Mouse (Mus musculus) frontal cortex, postnatal 14 days (tissue): Measurements from ENCODE around the gene Csrp3.
A peak's percentile ranks its signal among the peaks of the same experiment; 100 is the strongest.

Experiments
- DNase-seq, 2 experiments: peaks; one replicate each; pipeline ENCODE4 v3.0.0; 2022; ENCODE audit warnings: low spot score in 2 of 2

The Csrp3 gene

DNA sequence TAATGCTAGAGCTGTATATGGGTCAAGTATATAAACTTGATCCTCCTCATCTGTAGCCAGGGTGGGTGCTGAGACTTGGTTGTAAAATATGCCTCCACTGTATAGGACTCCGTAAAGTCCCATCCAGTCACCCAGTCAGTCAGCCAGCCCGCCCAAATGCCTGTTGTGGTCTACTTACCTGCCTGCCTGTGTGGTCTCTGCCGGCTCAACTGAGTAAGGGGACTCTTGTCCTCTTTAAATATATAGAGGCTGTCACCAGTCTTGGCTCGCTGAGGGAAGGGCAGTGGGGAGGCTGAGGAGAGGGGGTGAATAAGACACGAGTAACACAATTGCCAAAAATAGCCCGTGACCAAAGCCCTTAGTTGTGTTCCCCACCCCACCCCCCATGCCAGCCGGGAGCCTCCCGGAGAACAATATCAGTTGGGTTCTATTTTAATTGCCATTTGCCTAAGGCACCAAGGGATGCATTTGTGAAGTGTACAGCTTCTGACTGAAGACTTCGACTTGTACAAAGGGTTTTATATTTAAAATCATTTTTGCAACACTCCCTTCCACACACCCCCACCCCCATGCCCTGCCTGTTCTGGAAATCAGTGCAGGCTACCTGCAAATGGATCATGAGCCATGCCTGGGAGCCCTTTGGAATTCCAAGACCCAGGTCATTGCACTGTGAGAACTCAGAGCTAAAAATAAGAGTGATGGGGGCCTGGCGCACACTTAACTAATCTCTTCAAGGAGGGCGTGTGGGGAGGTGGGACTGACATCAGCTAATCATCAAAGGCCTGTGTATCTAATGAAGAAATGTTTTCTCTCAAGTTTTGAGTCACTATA lies at the start of gene Csrp3:
Gene Csrp3 (minus strand): TSS at position 214 of the 831 bp plus-strand sequence.
- DNase-seq: no peak

DNA sequence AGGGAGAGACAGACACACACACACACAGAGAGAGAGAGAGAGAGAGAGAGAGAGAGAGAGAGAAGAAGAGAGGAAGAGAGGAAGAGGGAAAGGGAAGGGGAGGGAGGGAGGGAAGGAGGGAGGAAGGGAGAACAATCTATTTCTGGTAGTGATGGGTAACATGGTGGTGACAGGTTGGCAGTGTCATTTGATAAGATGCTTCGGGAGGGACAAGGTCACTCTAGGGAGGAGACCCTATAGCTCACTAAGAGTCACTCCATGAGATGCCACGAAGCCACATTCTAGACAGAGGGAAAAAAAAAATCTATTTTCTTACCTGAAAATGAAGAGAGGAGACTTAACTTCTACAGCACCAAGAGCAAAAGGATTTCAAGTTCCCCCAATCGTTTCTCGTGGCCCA lies 48.2 kb upstream of the Csrp3 start:
- DNase-seq: no peak

DNA sequence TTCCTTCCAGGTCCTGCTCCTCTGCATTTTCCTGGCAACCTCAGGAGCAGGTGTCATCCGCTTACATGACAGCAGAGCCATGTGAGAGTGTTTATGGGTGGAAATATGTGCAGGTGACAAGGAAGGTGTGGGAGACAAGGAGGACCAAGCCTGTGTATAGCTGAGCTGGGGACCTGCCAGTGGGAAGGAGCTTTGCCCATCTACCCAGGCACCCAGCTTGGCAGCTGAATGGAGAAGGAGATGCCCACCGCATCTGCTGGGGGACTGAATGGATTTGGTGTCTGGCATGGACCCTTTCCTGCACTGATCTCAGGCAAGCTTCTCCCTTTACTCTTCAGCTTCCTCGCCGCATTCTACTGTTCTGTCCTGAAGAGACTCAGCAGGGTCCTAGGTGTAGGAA lies 47.6 kb upstream of the Csrp3 start:
- no peak for DNase-seq

DNA sequence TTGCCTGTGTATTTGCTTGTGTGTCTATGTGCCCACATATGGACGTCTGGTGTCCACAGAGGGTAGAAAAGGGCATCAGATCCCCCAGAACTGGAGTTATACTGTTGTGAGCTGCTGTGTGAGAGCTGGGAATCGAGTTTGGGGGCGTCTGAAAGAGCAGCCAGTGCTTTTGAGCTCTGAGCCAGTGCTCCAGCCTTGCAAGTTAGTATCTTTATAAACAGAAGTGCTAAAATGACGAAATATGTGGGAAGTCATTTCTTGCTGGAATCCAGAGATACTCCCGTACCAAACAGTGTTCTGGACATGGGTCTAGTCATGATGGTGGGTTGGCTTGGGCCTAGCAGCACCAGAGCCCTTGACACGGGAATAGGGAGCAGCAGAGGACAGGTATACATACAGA lies 46.9 kb upstream of the Csrp3 start:
- no peak for DNase-seq

DNA sequence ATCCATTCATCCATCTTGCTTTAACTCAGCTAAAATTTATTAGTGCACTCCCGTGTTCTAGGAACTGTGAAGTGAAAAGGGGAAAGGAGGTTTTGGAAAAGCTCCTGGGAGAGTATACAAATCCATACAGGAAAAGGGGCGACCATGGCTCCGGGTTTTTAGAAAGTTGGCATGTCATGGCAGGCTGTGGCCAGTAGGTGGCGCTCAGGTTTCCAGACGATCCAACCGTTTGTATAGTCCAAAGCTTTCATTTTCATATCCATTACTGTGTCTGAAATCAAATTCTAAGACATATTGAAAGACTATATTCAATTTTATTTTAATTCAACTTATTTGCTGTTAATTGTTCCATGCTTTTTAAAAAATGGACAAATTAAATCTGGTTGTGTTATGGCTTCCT lies 46.3 kb upstream of the Csrp3 start:
- peak; percentile 53 to 77 for DNase-seq

DNA sequence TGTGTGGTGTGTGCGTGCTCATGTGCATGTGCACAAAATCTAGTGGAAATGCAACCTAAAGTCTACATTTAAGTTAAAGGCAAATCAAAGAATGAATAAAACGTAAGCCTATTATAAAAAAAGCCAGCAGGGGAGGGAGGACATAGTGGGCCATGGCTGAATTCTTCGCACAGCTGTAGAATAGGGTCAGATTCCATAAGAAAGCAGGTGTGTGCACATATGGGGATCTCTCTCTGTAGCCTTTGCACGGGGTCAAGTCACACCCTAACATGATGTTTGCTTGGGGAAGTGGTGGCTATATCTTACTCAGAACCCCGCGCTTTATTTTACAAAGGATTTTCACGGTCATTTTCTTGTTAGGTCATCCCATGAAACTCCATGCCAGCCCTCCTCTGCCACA lies 45.3 kb upstream of the Csrp3 start:
- DNase-seq: no peak

DNA sequence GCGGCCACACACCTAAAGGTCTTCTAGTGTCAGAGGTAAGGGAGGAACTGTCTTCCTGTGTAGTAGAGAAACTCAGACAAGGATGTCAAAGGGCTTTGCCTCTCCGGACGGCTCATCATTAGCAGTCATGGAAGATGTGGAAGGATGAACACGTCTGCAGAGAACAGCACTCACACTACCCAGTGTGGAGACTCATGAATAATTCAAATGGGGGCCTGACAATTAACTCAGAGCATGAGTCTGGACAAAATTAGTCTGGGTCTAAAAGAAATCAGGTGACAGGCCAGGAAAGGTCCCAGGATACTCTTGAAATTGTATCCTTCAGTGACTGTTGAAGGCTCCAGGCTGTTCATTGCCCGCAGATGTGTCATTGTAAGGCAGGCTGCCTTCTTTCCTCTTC lies 43.2 kb upstream of the Csrp3 start:
- no peak for DNase-seq

DNA sequence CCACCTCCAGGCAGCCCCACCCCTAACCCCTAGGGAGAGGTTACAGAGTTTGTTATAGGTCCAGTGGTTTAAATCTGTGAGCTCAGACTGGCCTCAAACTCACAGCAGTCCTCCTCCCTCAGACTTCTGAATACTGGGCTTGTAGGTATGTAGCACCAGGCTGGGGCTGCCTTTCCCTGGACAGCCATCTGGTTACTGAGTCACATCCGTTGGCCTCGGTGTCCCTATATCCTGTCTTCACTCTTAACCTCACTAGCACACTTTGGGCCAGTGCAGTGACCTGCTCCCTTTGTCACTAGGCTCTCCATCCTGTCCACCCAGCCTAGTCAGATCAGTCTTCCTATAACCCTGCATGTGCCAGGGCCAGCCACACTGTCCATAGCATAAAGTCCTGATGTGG lies 40.9 kb upstream of the Csrp3 start:
- no peak for DNase-seq

DNA sequence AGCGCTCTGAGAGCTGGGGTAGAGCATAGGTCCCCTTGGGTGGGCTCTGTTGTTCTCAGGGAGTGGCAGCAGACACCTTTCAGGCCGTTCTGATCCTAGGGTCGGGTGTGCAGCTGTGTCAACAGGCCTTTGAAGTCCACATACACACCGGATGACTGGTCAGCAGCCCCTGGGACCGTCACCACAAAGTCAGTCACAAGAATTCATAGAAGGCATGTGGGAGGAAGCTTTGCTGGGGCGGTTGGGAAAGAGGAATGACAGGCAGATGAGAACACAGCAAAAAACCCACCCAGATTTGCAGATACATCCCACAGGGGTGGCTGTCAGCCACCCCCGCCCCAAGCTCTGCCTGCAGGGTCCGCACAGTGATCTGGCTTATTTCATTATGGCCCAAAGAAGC lies 40.1 kb upstream of the Csrp3 start:
- no peak for DNase-seq

DNA sequence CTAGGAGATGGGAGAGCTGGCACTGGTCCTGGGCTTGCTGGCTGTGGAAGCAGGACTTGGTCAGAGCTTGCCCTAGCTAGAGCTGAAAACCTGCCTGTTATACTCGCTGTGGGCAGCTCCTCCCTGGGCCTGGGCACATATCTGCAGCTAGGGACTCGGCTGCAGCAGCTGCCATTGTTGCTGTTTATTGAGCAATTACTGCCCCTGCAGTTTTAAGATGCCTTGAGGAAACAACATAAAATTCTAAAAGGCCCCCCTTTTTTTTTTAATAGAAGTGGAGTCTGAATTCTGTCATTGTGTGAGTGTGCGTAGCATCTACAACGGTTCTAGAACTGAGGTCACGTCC lies 36.4 kb upstream of the Csrp3 start:
- DNase-seq: no peak

DNA sequence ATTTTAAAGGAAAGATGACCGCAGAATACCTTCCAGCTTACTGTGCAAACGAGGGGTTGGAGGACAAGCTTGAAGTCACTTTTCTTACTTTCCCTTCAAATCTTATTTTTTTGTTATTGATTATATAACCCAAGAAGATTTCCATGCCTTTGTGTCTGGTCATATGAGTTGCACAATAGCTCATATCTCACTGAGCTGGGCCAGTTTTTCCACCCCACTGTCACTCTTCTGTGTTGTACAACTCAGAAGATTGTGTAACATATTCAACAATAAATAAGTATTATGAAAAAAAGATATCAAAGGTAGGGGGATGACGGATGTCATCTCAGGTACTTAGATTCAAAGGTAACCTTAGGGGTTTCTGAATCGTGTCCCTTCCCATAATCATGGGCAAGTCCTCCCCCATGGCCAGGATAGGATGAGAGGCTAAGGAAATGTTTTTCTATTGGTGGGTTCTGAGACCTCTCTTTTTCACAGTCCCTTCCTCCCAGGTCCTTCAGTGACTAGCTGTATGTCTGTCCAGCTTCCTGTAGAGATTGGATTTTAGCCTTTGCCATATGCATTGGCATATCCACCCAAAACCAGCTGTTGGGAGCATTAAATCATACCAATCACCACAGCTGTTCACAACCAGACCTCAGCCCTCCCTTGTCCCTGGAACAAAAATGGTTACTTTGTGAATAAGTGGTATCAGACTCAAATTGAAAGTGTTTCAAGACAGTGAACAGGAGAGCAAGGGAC lies 35.9 kb upstream of the Csrp3 start:
- DNase-seq: no peak

DNA sequence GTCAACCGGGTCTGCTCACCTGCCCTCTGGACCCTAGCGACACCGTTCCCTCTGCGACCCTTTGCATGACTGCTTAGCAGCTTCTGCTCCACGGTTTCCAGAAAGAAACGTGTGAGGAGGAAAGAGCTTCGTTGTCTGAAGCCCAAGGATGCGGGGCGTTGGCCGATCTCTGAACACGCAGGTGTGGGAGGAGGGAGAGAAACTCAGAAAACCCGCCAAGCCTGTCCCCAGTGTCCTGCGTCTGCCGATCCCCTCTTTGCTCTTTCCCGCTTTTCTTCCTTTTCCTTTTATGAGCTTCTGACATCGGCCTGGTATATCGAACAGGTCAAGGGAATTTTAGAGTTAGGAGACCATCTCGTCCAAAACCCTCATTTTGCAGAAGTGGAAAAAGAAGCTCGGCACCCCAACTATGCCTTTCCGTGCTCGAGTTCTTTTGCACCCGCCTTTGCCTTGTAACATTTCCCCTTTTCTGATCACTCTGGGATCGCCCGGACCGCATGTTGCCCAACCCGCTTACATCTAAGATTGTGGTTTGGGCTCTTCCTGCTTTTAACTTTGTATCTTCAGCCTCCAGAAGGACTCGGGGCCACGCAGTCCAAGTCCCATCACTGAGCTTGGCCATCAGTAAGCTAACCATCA lies 34.3 kb upstream of the Csrp3 start:
- DNase-seq: no peak

DNA sequence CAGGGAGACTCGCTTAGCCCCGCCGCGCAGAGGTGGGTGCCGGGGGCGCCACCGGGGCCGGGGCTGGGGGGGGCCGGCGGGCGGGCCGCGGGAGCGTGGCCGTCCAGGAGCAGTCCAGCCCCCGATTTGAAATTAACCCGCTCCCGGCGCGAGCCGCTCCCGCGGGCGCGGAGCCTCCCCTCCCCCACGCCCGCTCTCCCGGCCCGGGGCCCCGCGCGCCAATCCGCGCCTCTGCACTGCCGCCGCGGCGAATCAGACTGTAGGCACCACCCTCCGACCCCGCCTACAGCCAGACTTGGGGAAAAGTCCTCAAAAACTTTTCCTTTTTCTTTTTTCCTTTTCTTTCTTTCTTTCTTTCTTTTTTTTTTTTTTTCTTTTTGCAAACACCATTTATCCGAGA lies 33.7 kb upstream of the Csrp3 start, which contains the start of gene E2f8:
Gene E2f8 (minus strand): TSS at position 111 of the 400 bp plus-strand sequence.
- DNase-seq: no peak

DNA sequence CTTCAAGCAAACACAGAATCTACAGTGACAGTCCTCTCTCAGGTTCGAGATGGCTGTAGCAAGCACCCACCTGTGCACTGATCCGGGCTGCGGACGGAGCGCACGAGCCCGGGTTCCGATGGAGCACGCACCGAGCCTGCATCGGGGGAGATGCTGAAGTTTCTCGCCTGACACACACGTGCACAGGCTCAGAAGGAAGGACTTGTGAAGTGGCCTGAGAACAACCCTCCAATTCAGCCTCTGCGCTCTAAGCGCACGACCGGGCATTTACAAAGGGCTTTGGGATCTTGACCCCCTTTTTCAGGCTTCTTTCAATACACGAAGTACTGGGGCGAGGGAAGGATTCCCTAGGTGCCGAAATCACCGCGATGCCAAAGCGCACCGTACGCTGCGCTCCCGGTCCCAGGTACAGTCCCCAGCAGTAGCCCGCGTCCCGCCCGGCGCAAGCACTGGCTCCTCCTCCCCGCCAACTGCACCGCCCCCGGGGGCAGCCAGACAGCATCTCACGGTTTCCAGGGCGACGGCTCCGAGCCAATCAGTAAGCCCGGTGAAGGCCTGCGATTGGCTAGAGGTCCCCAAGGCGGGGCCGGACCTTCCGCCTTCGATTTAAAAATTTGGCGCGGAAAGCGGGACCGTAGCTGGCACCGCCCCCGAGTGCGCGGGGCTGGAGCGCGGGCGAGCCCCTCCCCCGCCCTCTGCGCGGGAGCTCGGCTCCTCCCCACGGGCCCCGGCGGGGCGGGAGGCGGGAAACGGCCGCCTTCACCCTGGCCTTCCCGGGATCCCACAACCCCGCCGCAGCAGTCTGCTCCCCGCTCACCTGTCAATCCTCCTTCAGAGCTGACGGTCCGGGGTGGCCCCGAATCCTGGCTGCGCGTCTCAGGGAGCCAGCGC lies 33.0 kb upstream of the Csrp3 start:
- DNase-seq: peak; percentile 93

DNA sequence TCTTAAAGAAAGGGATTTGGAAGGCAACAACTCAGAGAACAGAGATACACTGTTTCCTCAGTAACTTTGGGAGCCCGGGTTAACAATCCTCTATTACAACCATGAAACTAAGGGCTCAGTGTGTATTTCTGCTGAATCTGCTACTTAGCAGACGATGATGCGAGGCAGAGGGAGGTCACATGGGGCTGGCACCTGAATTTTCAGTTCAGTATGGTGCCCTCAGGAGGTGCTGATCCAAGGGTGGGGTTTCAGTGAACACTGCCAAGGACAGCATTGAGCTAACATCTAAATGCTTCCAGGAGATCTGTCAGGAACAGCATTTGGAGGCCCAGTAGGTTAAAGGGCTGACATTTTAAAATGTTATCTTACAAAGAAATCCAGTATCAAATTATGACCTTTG lies 31.7 kb upstream of the Csrp3 start:
- DNase-seq: no peak

DNA sequence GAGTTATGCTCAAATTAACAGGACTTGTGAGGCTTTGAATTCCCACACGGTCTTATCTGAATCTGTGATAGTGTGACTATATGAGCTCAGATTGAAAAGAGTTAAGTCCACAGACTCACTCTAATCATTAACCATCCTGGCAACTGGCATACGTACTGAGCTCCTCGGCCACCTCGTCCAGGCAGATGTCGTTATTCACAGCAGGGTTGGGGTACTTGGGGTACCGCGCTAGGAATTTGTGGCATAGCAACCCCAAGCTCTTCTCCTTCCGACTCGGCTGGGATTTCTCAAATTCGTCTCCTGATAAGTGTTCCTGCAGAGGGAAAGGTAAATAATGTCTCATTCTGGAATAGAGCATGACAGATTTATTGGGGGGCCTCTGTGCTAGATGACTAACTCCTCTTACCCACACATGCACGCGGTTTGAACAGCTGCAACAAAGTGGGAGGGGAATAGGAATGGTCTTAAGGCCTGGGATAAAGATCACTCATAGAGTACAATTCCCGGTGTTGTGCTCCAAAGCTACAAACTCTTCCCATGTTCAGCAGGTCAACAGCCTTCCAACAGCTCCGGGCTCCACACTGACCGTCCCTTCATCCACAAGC lies 30.1 kb upstream of the Csrp3 start:
- DNase-seq: no peak

DNA sequence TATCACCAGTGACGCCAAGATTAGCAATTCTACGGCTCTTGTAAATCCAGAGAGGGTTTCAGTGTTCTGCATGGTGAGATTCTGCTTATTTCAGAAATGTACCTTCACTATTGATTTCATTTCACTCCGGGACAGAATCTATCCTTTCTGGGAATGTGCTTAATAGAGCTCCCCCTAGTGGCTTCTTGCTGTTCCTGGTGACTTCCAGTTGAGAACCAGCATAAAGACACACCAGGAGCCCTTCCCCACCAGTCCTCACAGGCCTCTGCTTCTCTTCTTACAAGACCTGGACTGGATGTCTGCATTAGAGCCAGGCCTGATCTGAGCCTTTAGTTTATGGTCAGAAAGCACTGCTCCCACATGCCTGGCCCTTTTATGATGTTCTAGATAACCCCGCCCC lies 28.7 kb upstream of the Csrp3 start:
- DNase-seq: no peak

DNA sequence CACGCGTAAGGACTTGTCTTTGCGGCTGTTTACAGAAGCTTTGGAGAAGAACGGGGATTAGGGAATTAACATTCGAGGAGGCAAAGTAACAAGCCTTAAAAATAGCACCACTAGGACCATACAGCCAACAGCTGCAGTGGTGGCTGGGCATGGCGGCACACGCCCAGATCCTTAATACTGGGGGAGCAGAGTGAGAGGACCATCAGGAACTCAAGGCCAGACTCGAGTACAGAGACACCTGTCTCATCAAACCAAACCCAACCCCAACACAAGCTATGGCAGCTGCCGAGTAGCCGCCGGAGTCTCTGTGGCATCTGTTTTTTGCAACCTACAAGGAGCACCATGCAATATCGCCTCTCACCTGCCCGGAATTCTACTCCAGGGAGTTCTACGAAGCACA lies 27.3 kb upstream of the Csrp3 start:
- no peak for DNase-seq

DNA sequence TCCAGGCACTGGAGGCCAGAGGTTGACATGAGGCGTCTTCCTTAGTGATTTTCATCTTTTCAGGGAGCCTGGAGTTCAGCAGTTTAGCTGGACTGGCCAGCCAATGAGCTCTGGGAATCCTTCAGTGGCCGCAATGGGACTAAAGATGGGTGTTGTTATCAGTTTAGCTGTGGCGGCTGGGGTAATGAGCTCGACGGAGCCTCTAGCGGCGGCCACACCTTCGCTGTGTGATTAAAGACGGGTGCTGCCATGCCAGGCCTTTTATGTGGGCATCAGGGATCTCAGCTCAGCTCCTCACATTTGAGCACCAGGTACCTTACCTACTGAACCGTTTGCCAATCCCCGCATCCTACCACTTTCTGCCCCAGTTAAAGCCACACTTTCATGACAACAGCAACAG lies 23.5 kb upstream of the Csrp3 start:
- DNase-seq: no peak

DNA sequence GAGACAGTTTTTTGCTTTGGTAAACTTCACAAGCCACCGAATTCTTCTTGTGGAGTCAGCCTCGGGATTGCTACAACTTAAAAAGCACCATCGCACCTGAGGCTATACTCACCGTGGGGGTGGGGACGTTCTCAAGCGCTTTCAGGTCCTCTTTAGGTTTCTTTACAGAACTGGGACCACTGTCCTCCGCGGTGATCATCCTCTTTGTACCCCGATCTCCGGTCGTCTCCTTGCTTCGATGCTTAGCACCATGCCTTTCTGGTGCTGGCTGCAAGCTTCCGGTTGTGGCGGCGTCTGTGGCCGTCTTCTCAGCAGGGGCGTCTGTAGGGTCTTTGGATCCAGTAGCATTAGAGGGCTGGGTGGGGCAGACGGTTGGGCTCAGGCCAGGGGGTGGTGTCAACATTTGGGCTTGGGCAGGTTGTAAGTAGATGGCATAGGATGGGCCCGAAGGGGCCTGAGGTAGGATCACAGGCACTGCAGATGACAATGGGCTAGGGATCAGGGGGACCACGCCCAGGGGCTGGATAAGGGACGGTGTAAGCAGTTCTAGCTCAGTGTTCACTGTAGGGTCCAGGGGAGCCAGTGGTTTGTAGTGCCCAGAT lies 22.8 kb upstream of the Csrp3 start:
- DNase-seq: no peak

DNA sequence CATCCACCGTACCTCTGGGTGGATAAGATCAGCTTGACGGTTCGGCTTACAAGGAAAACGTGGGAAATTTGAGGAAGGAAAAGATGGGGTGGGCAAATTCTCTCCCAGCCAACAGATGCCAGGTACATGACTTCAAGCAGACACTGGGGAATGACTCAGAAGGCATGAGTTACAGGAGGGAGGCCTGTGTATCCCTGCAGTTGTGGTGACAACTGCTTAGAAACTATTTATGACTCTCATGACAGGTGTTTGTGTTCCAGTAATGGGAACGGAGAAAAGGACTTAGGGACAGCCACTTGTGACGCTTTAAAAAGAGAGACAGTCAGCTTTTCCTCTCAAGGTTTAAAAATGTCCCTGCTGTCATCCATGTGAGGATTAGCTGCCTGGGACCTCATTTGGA lies 22.3 kb upstream of the Csrp3 start:
- no peak for DNase-seq
